Mouse (Mus musculus) kidney, adult 2 months (tissue): ENCODE data around the gene Hemk1. TPM values are rescaled to one million over a fixed set of nuclear protein-coding genes. Genes with fewer than 3 reads are reported as not detected.
A peak's percentile ranks its signal among the peaks of the same experiment; 100 is the strongest.

Experiments used
- DNase-seq: peaks from one replicate; pipeline ENCODE4 v3.0.0; 2021
- H3K27ac ChIP-seq: fragments of 200-500 bp; 2 replicates; pipeline ENCODE4 v1.5.1; 2012; ENCODE audit warnings: low read depth, low read length, control low read depth, inconsistent platforms; ENCODE audit not compliant: insufficient read depth
- H3K27me3 ChIP-seq: fragments of 200-500 bp; replicated peaks from 2 replicates; pipeline ENCODE4 v1.6.1; 2012; ENCODE audit warnings: mild to moderate bottlenecking, moderate library complexity, low read length, inconsistent platforms; ENCODE audit not compliant: control insufficient read depth, insufficient read depth
- H3K36me3 ChIP-seq: fragments of 200-500 bp; 2 replicates; pipeline ENCODE4 v1.6.1; 2012; ENCODE audit warnings: mild to moderate bottlenecking, moderate library complexity, low read length, inconsistent platforms; ENCODE audit not compliant: control insufficient read depth, insufficient read depth
- H3K4me1 ChIP-seq: fragments of 200-500 bp; 2 replicates; pipeline ENCODE4 v1.6.1; 2011; ENCODE audit warnings: low read length; ENCODE audit not compliant: control insufficient read depth, insufficient read depth
- H3K4me3 ChIP-seq: fragments of 200-500 bp; 2 replicates; pipeline ENCODE4 v1.5.1; 2011; ENCODE audit warnings: mild to moderate bottlenecking, low read depth, low read length, control low read depth; ENCODE audit not compliant: insufficient read depth
- CTCF ChIP-seq: fragments of 200-500 bp; conservative IDR thresholded peaks from 2 replicates; pipeline ENCODE4 v1.5.1; 2011; ENCODE audit warnings: low read depth, mild to moderate bottlenecking, control low read depth, low read length, moderate library complexity, mixed read lengths; ENCODE audit not compliant: insufficient read depth, insufficient read length
- POLR2A ChIP-seq: fragments of 200-500 bp; IDR thresholded peaks from one replicate; pipeline ENCODE4 v1.6.1; 2011; ENCODE audit warnings: low read depth, low read length, control low read depth
- WGBS: fragments of 180-500 bp; shearing (Covaris S2); methylation state at CpG from one replicate; pipeline ENCODE4 v1.1.7; 2018; 5-methylcytosine and 5-hydroxymethylcytosine counted together
- polyA plus RNA-seq: library from polyadenylated mRNA; depleted of rRNA; stranded (reverse); fragments of >200 nt; gene quantifications from 2 replicates; pipeline ENCODE4 v1.2.3, GENCODE M21; 2012

The Hemk1 gene
- polyA plus RNA-seq, 1 experiment, result 35.0 TPM

GRCm38 (mm10) chr9:107323558-107323957, 14.6 kb downstream of the Hemk1 start:
- peaks cover 28% of the 10 kb centered on the region for H3K4me1 ChIP-seq
- peak overlapping the region; percentile 31; the same call in 1 of the 2 replicates for H3K27ac ChIP-seq
- H3K36me3 ChIP-seq, result no peaks in the 10 kb centered on the region
- no peak overlapping the region for H3K4me3 ChIP-seq
- 17% methylated on average over 6 of the region's 6 CpGs for WGBS
- H3K27me3 ChIP-seq, result no peaks in the 10 kb centered on the region
- TF ChIP-seq POLR2A (no peak), CTCF (no peak)
- DNase-seq, result peak; percentile 85

GRCm38 (mm10) chr9:107322461-107323050, 15.6 kb downstream of the Hemk1 start:
- Histone ChIP-seq H3K4me1 (peaks cover 28% of the 10 kb centered on the region), H3K36me3 (no peaks in the 10 kb centered on the region), H3K27ac (peak overlapping the region; percentile 8; the same call in 1 of the 2 replicates), H3K4me3 (no peak overlapping the region), H3K27me3 (no peaks in the 10 kb centered on the region)
- no peak for TF ChIP-seq CTCF
- no peak for TF ChIP-seq POLR2A
- 55% methylated on average over 8 of the region's 8 CpGs for WGBS
- DNase-seq, result peak; percentile 52

- 50% methylated on average over 2 of the region's 2 CpGs for WGBS
- peak; percentile 87 for DNase-seq
- no peaks in the 10 kb centered on the region for H3K27me3 ChIP-seq
- no peaks in the 10 kb centered on the region for H3K36me3 ChIP-seq
- peak overlapping the region; percentile 81 for H3K27ac ChIP-seq
- TF ChIP-seq POLR2A, result no peak
- TF ChIP-seq CTCF, result no peak
- H3K4me3 ChIP-seq, result no peak overlapping the region
- peaks cover 7% of the 10 kb centered on the region for H3K4me1 ChIP-seq
Observed at GRCm38 (mm10) chr9:107315791-107316190, 22.4 kb downstream of the Hemk1 start.

- Histone ChIP-seq H3K27me3 (no peaks in the 10 kb centered on the region), H3K36me3 (no peaks in the 10 kb centered on the region), H3K27ac (no peak overlapping the region), H3K4me3 (no peak overlapping the region), H3K4me1 (peaks cover 14% of the 10 kb centered on the region)
- no peak for TF ChIP-seq POLR2A
- TF ChIP-seq CTCF, result no peak
- WGBS, result 89% methylated on average over 3 of the region's 3 CpGs
- no peak for DNase-seq
Observed at GRCm38 (mm10) chr9:107313926-107314325, 24.2 kb downstream of the Hemk1 start.

GRCm38 (mm10) chr9:107312811-107313584, 25.2 kb downstream of the Hemk1 start:
- H3K4me1 ChIP-seq, result peaks cover 24% of the 10 kb centered on the region
- H3K27me3 ChIP-seq, result no peaks in the 10 kb centered on the region
- H3K36me3 ChIP-seq, result no peaks in the 10 kb centered on the region

GRCm38 (mm10) chr9:107309600-107309999, 28.6 kb downstream of the Hemk1 start:
- H3K36me3 ChIP-seq, result no peaks in the 10 kb centered on the region
- 77% methylated on average over 5 of the region's 5 CpGs for WGBS
- no peaks in the 10 kb centered on the region for H3K27me3 ChIP-seq
- H3K27ac ChIP-seq, result no peak overlapping the region
- no peak for DNase-seq
- H3K4me3 ChIP-seq, result no peak overlapping the region
- TF ChIP-seq POLR2A (no peak), CTCF (no peak)
- H3K4me1 ChIP-seq, result peaks cover 52% of the 10 kb centered on the region

More at GRCm38 (mm10) chr9:107312811-107313584, 25.2 kb downstream of the Hemk1 start:
- no peak overlapping the region for H3K4me3 ChIP-seq
- H3K27ac ChIP-seq, result peak overlapping the region; percentile 32
- no peak for TF ChIP-seq POLR2A
- TF ChIP-seq CTCF, result no peak
- DNase-seq, result no peak
- WGBS, result 46% methylated on average over 10 of the region's 10 CpGs

- 58% methylated on average over 9 of the region's 9 CpGs for WGBS
Observed at GRCm38 (mm10) chr9:107309171-107309570, 29.0 kb downstream of the Hemk1 start.

More at GRCm38 (mm10) chr9:107309171-107309570, 29.0 kb downstream of the Hemk1 start:
- peak; percentile 21 for DNase-seq
- 0 out of 2 replicates have a peak overlapping the region, but pooled peaks have one; percentile 84 for H3K27ac ChIP-seq
- H3K4me3 ChIP-seq, result no peak overlapping the region
- no peaks in the 10 kb centered on the region for H3K27me3 ChIP-seq
- H3K36me3 ChIP-seq, result no peaks in the 10 kb centered on the region
- peaks cover 52% of the 10 kb centered on the region for H3K4me1 ChIP-seq
- TF ChIP-seq POLR2A, result no peak
- TF ChIP-seq CTCF, result no peak
